Mouse (Mus musculus) MEL (cell line): ENCODE results near the gene Kcnc4. TPM values are rescaled to one million over a fixed set of nuclear protein-coding genes. Genes with fewer than 3 reads are reported as not detected.

Source experiments
- DNase-seq: peaks from one replicate; pipeline ENCODE4 v3.0.0; 2011; ENCODE audit warnings: low read depth, low spot score
- H3K27ac ChIP-seq: 2 replicates; pipeline ENCODE4 v1.5.1; 2012; ENCODE audit warnings: low read depth, mild to moderate bottlenecking, control low read depth, low read length, moderate library complexity; ENCODE audit not compliant: control insufficient read depth
- H3K27me3 ChIP-seq, 2 experiments: fragments of 150-350 bp in 1 of 2; sonication (generic) in 1 of 2; 2 replicates each; pipeline ENCODE4 v1.6.1; 2012; ENCODE audit warnings: low read length in 2 of 2, mild to moderate bottlenecking in 2 of 2, improper control_type of control experiment in 1 of 2, moderate library complexity in 1 of 2; ENCODE audit not compliant: insufficient read depth in 2 of 2, control insufficient read depth in 1 of 2
- H3K36me3 ChIP-seq, 2 experiments: 2 replicates each; pipeline ENCODE4 v1.6.1; 2012 to 2014; ENCODE audit warnings: low read length in 2 of 2, improper control_type of control experiment in 1 of 2, inconsistent platforms in 1 of 2, mild to moderate bottlenecking in 1 of 2; ENCODE audit not compliant: insufficient read depth in 2 of 2, control insufficient read depth in 1 of 2
- H3K4me1 ChIP-seq, 2 experiments: fragments of 150-350 bp in 1 of 2; sonication (generic) in 1 of 2; 2 replicates each; pipeline ENCODE4 v1.6.1; 2012; ENCODE audit warnings: low read length in 2 of 2, improper control_type of control experiment in 1 of 2, mild to moderate bottlenecking in 1 of 2; ENCODE audit not compliant: insufficient read depth in 2 of 2, control insufficient read depth in 1 of 2
- H3K4me3 ChIP-seq, 2 experiments: fragments of 150-350 bp in 1 of 2; sonication (generic) in 1 of 2; 2 replicates each; pipeline ENCODE4 v1.5.1; 2012; ENCODE audit warnings: low read depth in 2 of 2, low read length in 2 of 2, mild to moderate bottlenecking in 2 of 2, moderate library complexity in 2 of 2, control low read depth in 1 of 2, improper control_type of control experiment in 1 of 2; ENCODE audit not compliant: control insufficient read depth in 1 of 2, insufficient read depth in 1 of 2
- H3K79me2 ChIP-seq: 2 replicates; pipeline ENCODE4 v1.6.1; 2012; ENCODE audit warnings: mild to moderate bottlenecking, low read length, moderate library complexity; ENCODE audit not compliant: control insufficient read depth, poor library complexity, insufficient read depth
- H3K9ac ChIP-seq: 2 replicates; pipeline ENCODE4 v1.6.1; 2012; ENCODE audit warnings: low read depth, mild to moderate bottlenecking, control low read depth, low read length, moderate library complexity; ENCODE audit not compliant: control insufficient read depth, poor library complexity, severe bottlenecking
- H3K9me3 ChIP-seq: fragments of 150-350 bp; sonication (generic); replicated peaks from 2 replicates; pipeline ENCODE4 v1.6.1; 2012; ENCODE audit warnings: mild to moderate bottlenecking, low read length, improper control_type of control experiment, moderate library complexity; ENCODE audit not compliant: insufficient read depth
- GABPA ChIP-seq: IDR thresholded peaks from 2 replicates; pipeline ENCODE4 v1.6.1; 2012; ENCODE audit warnings: low read depth, mild to moderate bottlenecking, inconsistent platforms, low read length, improper control_type of control experiment, moderate library complexity
- NRF1 ChIP-seq: IDR thresholded peaks from 2 replicates; pipeline ENCODE4 v1.6.1; 2014; ENCODE audit warnings: low read depth, mild to moderate bottlenecking, inconsistent platforms, low read length, improper control_type of control experiment, moderate library complexity; ENCODE audit not compliant: poor library complexity, insufficient read depth, severe bottlenecking
- RCOR1 ChIP-seq: IDR thresholded peaks from 2 replicates; pipeline ENCODE4 v1.6.1; 2012; ENCODE audit warnings: low read depth, mild to moderate bottlenecking, inconsistent platforms, low read length, improper control_type of control experiment
- TAL1 ChIP-seq: IDR thresholded peaks from 2 replicates; pipeline ENCODE4 v1.6.1; 2012; ENCODE audit warnings: mild to moderate bottlenecking, inconsistent platforms, low read length, moderate library complexity, mixed read lengths
- TCF12 ChIP-seq: IDR thresholded peaks from 2 replicates; pipeline ENCODE4 v1.6.1; 2014; ENCODE audit warnings: low read depth, mild to moderate bottlenecking, inconsistent platforms, low read length, improper control_type of control experiment, moderate library complexity
- USF2 ChIP-seq, 2 experiments: IDR thresholded peaks; 2 replicates each; pipeline ENCODE4 v1.6.1; 2011 to 2012; ENCODE audit warnings: improper control_type of control experiment in 2 of 2, low read length in 2 of 2, borderline replicate concordance in 1 of 2, inconsistent platforms in 1 of 2, low read depth in 1 of 2, mild to moderate bottlenecking in 1 of 2; ENCODE audit not compliant: insufficient read depth in 1 of 2
- polyA plus RNA-seq, 2 experiments: library from polyadenylated mRNA; stranded (reverse) in 1 of 2; unstranded in 1 of 2; fragments of >175 nt in 1 of 2; fragments of >200 nt in 1 of 2; gene quantifications; 2 replicates each; pipeline versions ENCODE4 v1.2.1 to v1.2.4; 2012; ENCODE audit warnings: low replicate concordance in 2 of 2, low read depth in 1 of 2; ENCODE audit not compliant: insufficient read length in 2 of 2, insufficient read depth in 1 of 2, missing spikeins in 1 of 2
- total RNA-seq: library from RNA; depleted of rRNA; stranded (reverse); fragments of 300-350 nt; gene quantifications from 2 replicates; pipeline ENCODE4 v1.2.3, GENCODE M21; 2012; rRNA removed

The Kcnc4 gene
- total and polyA plus RNA-seq, 3 experiments, result not detected

DNA sequence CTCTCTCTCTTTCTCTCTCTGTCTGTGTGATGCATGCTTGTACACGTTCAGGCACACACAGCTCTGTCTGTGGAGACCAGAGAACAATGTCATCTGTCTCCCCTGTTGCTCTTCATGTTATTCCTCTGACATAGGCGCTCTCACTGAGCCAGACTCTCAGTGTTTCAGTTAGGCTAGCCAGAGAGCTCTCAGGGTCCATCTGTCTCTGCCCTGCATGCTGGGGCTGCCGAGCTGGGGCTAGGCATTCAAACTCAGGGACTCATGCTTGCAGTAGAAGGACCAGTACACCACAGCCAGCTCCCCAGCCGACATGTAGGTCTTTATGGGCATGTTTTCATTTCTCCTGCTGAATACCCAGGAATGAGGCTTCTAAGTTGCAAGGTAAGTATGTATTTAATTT, 68.2 kb downstream of the Kcnc4 start:
- Histone ChIP-seq H3K4me3 (no peak overlapping the region), H3K9ac (no peak overlapping the region), H3K27me3 (peaks cover 5 to 8% of the 10 kb centered on the region in 2 experiments), H3K4me1 (peaks cover 6 to 18% of the 10 kb centered on the region in 2 experiments), H3K27ac (no peak overlapping the region), H3K9me3 (no peaks in the 10 kb centered on the region), H3K79me2 (no peaks in the 10 kb centered on the region), H3K36me3 (peaks cover 0 to 14% of the 10 kb centered on the region in 2 experiments; a peak in 2 of 4 replicates)
- DNase-seq, result no peak
- TF ChIP-seq USF2 (IDR thresholded peaks at IDR 0.05; ENCODE audit: borderline replicate concordance in 1 of 2, insufficient read depth in 1 of 2, low read depth in 1 of 2, low read length in 2 of 2) (no peak), GABPA (no peak), TAL1 (no peak), RCOR1 (no peak), TCF12 (no peak), NRF1 (no peak)

Other genes starting within 250 kb of the Kcnc4 start
- gene Cym, start 237.8 kb downstream of the Kcnc4 start, total RNA-seq, result 0.08 TPM in 1 of 2 replicates, not detected in the other
- not detected for gene Cym, start 237.8 kb downstream of the Kcnc4 start, polyA plus RNA-seq
- gene A630076J17Rik, start 228.9 kb downstream of the Kcnc4 start, total RNA-seq, result not detected in 2 replicates
- gene A630076J17Rik, start 228.9 kb downstream of the Kcnc4 start, polyA plus RNA-seq, result not detected
- gene Prok1, start 219.8 kb downstream of the Kcnc4 start, total RNA-seq, result not detected in 2 replicates
- gene Prok1, start 219.8 kb downstream of the Kcnc4 start, polyA plus RNA-seq, result not detected
- gene Lamtor5, start 180.7 kb downstream of the Kcnc4 start, total RNA-seq, result 129 TPM in 2 replicates
- 100 to 1,000 TPM; 104 to 170 TPM for gene Lamtor5, start 180.7 kb downstream of the Kcnc4 start, polyA plus RNA-seq
- gene Slc16a4, start 168.3 kb downstream of the Kcnc4 start, total RNA-seq, result 0.04 TPM in 1 of 2 replicates, not detected in the other
- under 1 TPM in 1 of 2 experiments, not detected in 1; 0.65 TPM for gene Slc16a4, start 168.3 kb downstream of the Kcnc4 start, polyA plus RNA-seq
- gene Rbm15, start 125.9 kb downstream of the Kcnc4 start, total RNA-seq, result 29.4 and 33.1 TPM in 2 replicates
- gene Rbm15, start 125.9 kb downstream of the Kcnc4 start, polyA plus RNA-seq, result 10 to 100 TPM in 1 of 2 experiments, not detected in 1; 18.1 TPM
- gene Slc6a17, start 58.5 kb upstream of the Kcnc4 start, total RNA-seq, result 0.04 TPM in 1 of 2 replicates, not detected in the other
- gene Slc6a17, start 58.5 kb upstream of the Kcnc4 start, polyA plus RNA-seq, result not detected
- not detected in 2 replicates for gene Ubl4b, start 95.5 kb upstream of the Kcnc4 start, total RNA-seq
- gene Ubl4b, start 95.5 kb upstream of the Kcnc4 start, polyA plus RNA-seq, result not detected
- gene Alx3, start 135.5 kb upstream of the Kcnc4 start, total RNA-seq, result not detected in 2 replicates
- gene Alx3, start 135.5 kb upstream of the Kcnc4 start, polyA plus RNA-seq, result not detected
- not detected in 2 replicates for gene Gm10961, start 171.8 kb upstream of the Kcnc4 start, total RNA-seq
- gene Gm10961, start 171.8 kb upstream of the Kcnc4 start, polyA plus RNA-seq, result not detected
- 19.8 and 20.2 TPM in 2 replicates for gene Strip1, start 172.1 kb upstream of the Kcnc4 start, total RNA-seq
- gene Strip1, start 172.1 kb upstream of the Kcnc4 start, polyA plus RNA-seq, result 10 to 100 TPM in 1 of 2 experiments, not detected in 1; 32.9 TPM
- gene Ahcyl1, start 237.0 kb upstream of the Kcnc4 start, total RNA-seq, result 28.0 and 32.4 TPM in 2 replicates
- gene Ahcyl1, start 237.0 kb upstream of the Kcnc4 start, polyA plus RNA-seq, result 100 to 1,000 TPM; 104 to 105 TPM